Mouse (Mus musculus) embryonic facial prominence, embryonic 14.5 days (tissue): ENCODE measurements around the gene Rabif. TPM values are rescaled to one million over a fixed set of nuclear protein-coding genes. Genes with fewer than 3 reads are reported as not detected.
"Not testable (repeated sequence)": the region's sequence is repeated elsewhere in the genome, so short reads cannot be mapped to it uniquely, and the experiment has no call there.

Source experiments
- ATAC-seq: fragments of 200-750 bp; cut with Nextera tagmentation; 2 replicates; pipeline ENCODE4 v1.8.0; 2017; ENCODE audit warnings: low read depth, moderate number of reproducible peaks, moderate TSS enrichment
- DNase-seq: peaks from one replicate; pipeline ENCODE4 v3.0.0-alpha.2; 2015; ENCODE audit warnings: low spot score
- H3K27ac ChIP-seq: fragments of 300-500 bp; sonication (generic); replicated peaks from 2 replicates; pipeline ENCODE4 v1.5.1; 2014; ENCODE audit warnings: low read depth, mild to moderate bottlenecking, low read length, moderate library complexity
- H3K27me3 ChIP-seq: fragments of 300-500 bp; sonication (generic); replicated peaks from 2 replicates; pipeline ENCODE4 v1.6.1; 2014; ENCODE audit warnings: low read length; ENCODE audit not compliant: control insufficient read depth, insufficient read depth
- H3K36me3 ChIP-seq: fragments of 300-500 bp; sonication (generic); 2 replicates; pipeline ENCODE4 v1.6.1; 2014; ENCODE audit warnings: low read length, mixed read lengths; ENCODE audit not compliant: control insufficient read depth, insufficient read depth
- H3K4me1 ChIP-seq: fragments of 300-500 bp; sonication (generic); 2 replicates; pipeline ENCODE4 v1.6.1; 2014; ENCODE audit warnings: antibody characterized with exemption, low read length; ENCODE audit not compliant: control insufficient read depth, insufficient read depth
- H3K4me2 ChIP-seq: fragments of 300-500 bp; sonication (generic); 2 replicates; pipeline ENCODE4 v1.6.1; 2014; ENCODE audit warnings: low read depth, mild to moderate bottlenecking, low read length, moderate library complexity, mixed read lengths
- H3K4me3 ChIP-seq: fragments of 300-500 bp; sonication (generic); 2 replicates; pipeline ENCODE4 v1.5.1; 2014; ENCODE audit warnings: low read depth, mild to moderate bottlenecking, low read length
- H3K9ac ChIP-seq: fragments of 300-500 bp; sonication (generic); 2 replicates; pipeline ENCODE4 v1.6.1; 2014; ENCODE audit warnings: low read depth, mild to moderate bottlenecking, low read length, moderate library complexity, mixed read lengths
- H3K9me3 ChIP-seq: fragments of 300-500 bp; sonication (generic); 2 replicates; pipeline ENCODE4 v1.6.1; 2016; ENCODE audit warnings: low read length; ENCODE audit not compliant: control insufficient read depth
- WGBS: fragments of 180-500 bp; shearing (Covaris S2); extraction: QIAGEN DNeasy Blood & Tissue Kit; methylation state at CpG from one replicate; pipeline ENCODE4 v1.1.7; 2014; 5-methylcytosine and 5-hydroxymethylcytosine counted together
- polyA plus RNA-seq: library from polyadenylated mRNA; unstranded; fragments of >200 nt; fragmentation: Nextera tagmentation; extraction: Ambion mirVana; gene quantifications from 2 replicates; pipeline ENCODE4 v1.2.1, GENCODE M21; 2014

Gene Rabif
- polyA plus RNA-seq: 42.9 and 44.6 TPM in 2 replicates

GRCm38 (mm10) chr1:134494428-134495215 is at the start of gene Rabif:
Gene Rabif (plus strand): TSS chr1:134494648.
- Histone ChIP-seq H3K9me3 (no peaks in the 10 kb centered on the region), H3K4me1 (no peaks in the 10 kb centered on the region), H3K4me3 (peak within 1 kb of the TSS; percentile 66), H3K9ac (peak within 1 kb of the TSS; percentile 66), H3K36me3 (peaks cover 15% of the 10 kb centered on the region), H3K27me3 (no peaks in the 10 kb centered on the region), H3K27ac (peak within 1 kb of the TSS; percentile 92), H3K4me2 (peak within 1 kb of the TSS; percentile 60)
- 0% methylated on average over 23 of the region's 58 CpGs for WGBS
- peak; percentile 99 for DNase-seq
- ATAC-seq: peak; percentile 99

GRCm38 (mm10) chr1:134445418-134445817 is 49.0 kb upstream of the Rabif start:
- 82% methylated on average over 2 of the region's 2 CpGs for WGBS
- no peaks in the 10 kb centered on the region for H3K27me3 ChIP-seq
- no peak overlapping the region for H3K4me3 ChIP-seq
- no peaks in the 10 kb centered on the region for H3K36me3 ChIP-seq
- no peaks in the 10 kb centered on the region for H3K9me3 ChIP-seq
- DNase-seq: no peak
- no peak overlapping the region for H3K27ac ChIP-seq
- no peak overlapping the region for H3K4me2 ChIP-seq
- no peak for ATAC-seq
- no peaks in the 10 kb centered on the region for H3K4me1 ChIP-seq
- no peak overlapping the region for H3K9ac ChIP-seq

DNA sequence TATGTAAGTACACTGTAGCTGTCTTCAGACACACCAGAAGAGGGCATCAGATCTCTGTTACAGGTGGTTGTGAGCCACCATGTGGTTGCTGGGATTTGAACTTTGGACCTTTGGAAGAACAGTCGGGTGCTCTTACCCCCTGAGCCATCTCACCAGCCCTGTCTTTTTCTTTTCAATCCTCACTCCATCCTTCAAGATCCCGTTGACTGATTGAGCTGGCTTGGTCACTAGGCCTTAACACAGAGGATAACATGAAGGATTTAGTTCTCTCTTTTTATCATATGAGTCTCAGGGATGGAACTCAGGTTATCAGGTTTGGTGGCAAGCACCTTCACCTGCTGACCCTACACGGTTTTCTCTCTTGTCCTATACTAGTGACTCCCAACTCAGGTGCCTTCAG is 45.9 kb upstream of the Rabif start:
- not testable (repeated sequence) for ATAC-seq, H3K27me3 ChIP-seq, H3K27ac ChIP-seq, DNase-seq, H3K4me2 ChIP-seq, H3K4me1 ChIP-seq, H3K9me3 ChIP-seq, H3K4me3 ChIP-seq, H3K36me3 ChIP-seq, H3K9ac ChIP-seq
- WGBS: 69% methylated on average over 3 of the region's 3 CpGs

DNA sequence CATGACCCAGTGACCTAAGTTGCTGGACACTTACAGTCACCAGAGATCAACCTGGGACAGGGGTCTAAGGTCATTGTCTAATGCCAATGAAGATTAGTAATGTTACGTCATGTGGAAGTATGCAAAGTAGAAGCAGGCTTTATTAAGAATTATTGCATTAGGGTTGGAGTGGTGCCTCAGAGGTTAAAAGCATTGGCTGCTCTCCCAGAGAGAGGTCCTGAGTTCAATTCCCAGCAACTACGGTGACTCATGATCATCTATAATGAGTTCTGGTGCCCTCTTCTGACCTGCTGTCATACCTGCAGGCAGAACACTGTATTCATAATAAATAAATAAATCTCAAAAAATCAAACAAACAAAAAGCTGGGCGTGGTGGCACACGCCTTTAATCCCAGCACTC is 44.2 kb upstream of the Rabif start:
- H3K9me3 ChIP-seq: no peaks in the 10 kb centered on the region
- H3K4me3 ChIP-seq: no peak overlapping the region
- no peak overlapping the region for H3K27ac ChIP-seq
- no peak overlapping the region for H3K4me2 ChIP-seq
- no peak overlapping the region for H3K9ac ChIP-seq
- no peaks in the 10 kb centered on the region for H3K27me3 ChIP-seq
- no peaks in the 10 kb centered on the region for H3K36me3 ChIP-seq
- WGBS: 82% methylated on average over 4 of the region's 4 CpGs
- ATAC-seq (no peak), DNase-seq (no peak)
- H3K4me1 ChIP-seq: no peaks in the 10 kb centered on the region

- no peak for ATAC-seq
- WGBS: 36% methylated on average over 3 of the region's 3 CpGs
- peak; percentile 48 for DNase-seq
- Histone ChIP-seq H3K4me1 (peaks cover under 1% of the 10 kb centered on the region; the same call in 1 of the 2 replicates), H3K4me3 (no peak overlapping the region), H3K4me2 (no peak overlapping the region), H3K9ac (no peak overlapping the region), H3K9me3 (no peaks in the 10 kb centered on the region), H3K27me3 (no peaks in the 10 kb centered on the region), H3K27ac (no peak overlapping the region), H3K36me3 (no peaks in the 10 kb centered on the region)
Observed at GRCm38 (mm10) chr1:134450986-134451385, 43.5 kb upstream of the Rabif start.

DNA sequence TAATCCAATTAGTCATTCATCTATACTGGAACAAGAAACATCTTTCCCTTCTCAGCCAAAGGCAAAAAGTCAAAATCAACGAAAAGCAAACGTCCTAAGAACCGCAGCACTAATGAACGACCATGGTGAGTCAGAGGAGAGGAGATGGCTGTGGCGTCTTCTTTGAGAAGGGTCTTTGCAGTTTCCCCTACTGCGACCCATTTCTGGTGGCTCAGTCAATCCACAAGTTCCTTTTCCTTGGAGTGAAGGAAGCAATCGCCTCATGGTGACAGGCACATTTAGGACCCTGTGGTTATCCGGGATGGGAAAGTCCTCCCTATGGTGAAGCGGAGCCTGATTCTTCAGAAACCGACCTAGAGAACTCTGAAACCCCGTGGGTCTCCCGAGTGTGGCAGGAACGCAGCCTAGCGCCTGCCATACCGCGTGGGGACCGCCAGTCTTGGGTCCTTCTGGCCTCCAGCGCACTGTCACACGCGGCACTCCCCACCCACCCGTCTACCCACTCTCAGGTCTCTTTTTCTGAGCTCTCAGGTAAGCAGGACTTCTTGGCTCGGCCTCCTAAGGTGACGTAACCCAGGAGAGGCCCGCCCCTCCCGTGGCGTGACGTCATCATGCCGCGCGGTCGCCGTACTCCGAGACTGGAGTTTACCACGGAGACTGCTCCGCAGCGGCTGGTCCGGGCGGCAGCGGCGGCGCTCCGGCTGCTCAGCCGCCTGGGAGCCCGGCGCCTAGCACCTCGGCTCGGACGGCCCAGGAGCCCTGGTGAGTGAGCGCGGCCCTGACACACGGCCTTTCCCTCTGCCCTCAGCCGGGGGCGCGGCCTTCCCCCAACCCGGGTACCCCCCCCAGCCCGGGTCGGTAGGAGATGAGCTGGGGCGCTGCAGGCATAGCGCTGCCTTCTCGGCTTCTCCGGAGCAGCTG is 39.3 kb upstream of the Rabif start, which contains the start of gene Klhl12:
TSS of gene Klhl12 (plus strand) at position 628 of the 921 bp plus-strand sequence.
- peak within 1 kb of the TSS; percentile 71 for H3K27ac ChIP-seq
- H3K9ac ChIP-seq: peak within 1 kb of the TSS; percentile 97
- no peaks in the 10 kb centered on the region for H3K27me3 ChIP-seq
- H3K4me2 ChIP-seq: peak within 1 kb of the TSS; percentile 67
- peaks cover 4% of the 10 kb centered on the region; the same call in 1 of the 2 replicates for H3K4me1 ChIP-seq
- WGBS: 3% methylated on average over 48 of the region's 61 CpGs
- H3K9me3 ChIP-seq: no peaks in the 10 kb centered on the region
- peak; percentile 93 for ATAC-seq
- peak; percentile 92 for DNase-seq
- peaks cover 21% of the 10 kb centered on the region for H3K36me3 ChIP-seq
- peak within 1 kb of the TSS; percentile 92 for H3K4me3 ChIP-seq

DNA sequence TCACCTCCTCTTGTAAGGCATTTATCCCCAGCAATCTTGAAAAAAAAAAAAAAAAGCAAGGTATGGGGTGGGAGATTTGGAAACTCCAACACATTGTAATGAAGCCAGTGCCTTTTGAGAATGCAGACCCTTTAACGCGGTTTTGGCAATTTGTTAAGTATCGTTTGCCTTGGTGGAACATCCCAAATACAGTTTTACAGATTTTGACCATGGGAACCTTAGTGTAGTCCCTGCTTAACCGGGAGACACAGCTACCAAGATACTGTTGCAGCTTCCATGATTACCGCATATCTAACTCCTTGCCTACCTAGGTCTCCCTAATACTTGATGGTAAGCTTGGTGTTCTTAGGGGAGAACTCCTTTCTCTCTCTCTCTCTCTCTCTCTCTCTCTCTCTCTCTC is 38.4 kb upstream of the Rabif start:
- ATAC-seq: no peak
- Histone ChIP-seq H3K27me3 (no peaks in the 10 kb centered on the region), H3K4me2 (peak overlapping the region; percentile 67), H3K27ac (no peak overlapping the region), H3K4me3 (peak overlapping the region; percentile 92), H3K9ac (peak overlapping the region; percentile 97), H3K9me3 (no peaks in the 10 kb centered on the region), H3K4me1 (peaks cover 4% of the 10 kb centered on the region; the same call in 1 of the 2 replicates), H3K36me3 (peaks cover 30% of the 10 kb centered on the region)
- 19% methylated on average over 5 of the region's 5 CpGs for WGBS
- DNase-seq: no peak

GRCm38 (mm10) chr1:134458139-134458727 is 36.2 kb upstream of the Rabif start:
- 91% methylated on average over 7 of the region's 7 CpGs for WGBS
- Histone ChIP-seq H3K4me2 (no peak overlapping the region), H3K4me1 (peaks cover 4% of the 10 kb centered on the region; the same call in 1 of the 2 replicates), H3K9me3 (no peaks in the 10 kb centered on the region), H3K27me3 (no peaks in the 10 kb centered on the region), H3K27ac (no peak overlapping the region), H3K36me3 (peaks cover 49% of the 10 kb centered on the region), H3K4me3 (no peak overlapping the region), H3K9ac (no peak overlapping the region)
- ATAC-seq (no peak), DNase-seq (no peak)
